Mouse (Mus musculus) neural tube, embryonic 14.5 days (tissue): ENCODE results near the gene Lamtor1. TPM values are rescaled to one million over a fixed set of nuclear protein-coding genes. Genes with fewer than 3 reads are reported as not detected.
"Not testable (repeated sequence)": the region's sequence is repeated elsewhere in the genome, so short reads cannot be mapped to it uniquely, and the experiment has no call there.

Experiments used
- ATAC-seq: fragments of 200-750 bp; cut with Nextera tagmentation; 2 replicates; pipeline ENCODE4 v1.8.0; 2017; ENCODE audit warnings: low read depth, mild to moderate bottlenecking, moderate TSS enrichment, moderate library complexity
- H3K27ac ChIP-seq: fragments of 300-500 bp; sonication (generic); 2 replicates; pipeline ENCODE4 v1.5.1; 2014; ENCODE audit warnings: low read depth, mild to moderate bottlenecking, control low read depth, low read length, moderate library complexity, mixed read lengths
- H3K27me3 ChIP-seq: fragments of 300-500 bp; sonication (generic); 2 replicates; pipeline ENCODE4 v1.6.1; 2014; ENCODE audit warnings: low read length; ENCODE audit not compliant: control insufficient read depth, insufficient read depth
- H3K36me3 ChIP-seq: fragments of 300-500 bp; sonication (generic); 2 replicates; pipeline ENCODE4 v1.6.1; 2014; ENCODE audit warnings: low read length, mixed read lengths; ENCODE audit not compliant: control insufficient read depth, insufficient read depth
- H3K4me1 ChIP-seq: fragments of 300-500 bp; sonication (generic); 2 replicates; pipeline ENCODE4 v1.6.1; 2014; ENCODE audit warnings: low read length; ENCODE audit not compliant: control insufficient read depth, insufficient read depth
- H3K4me2 ChIP-seq: fragments of 300-500 bp; sonication (generic); 2 replicates; pipeline ENCODE4 v1.6.1; 2014; ENCODE audit warnings: mild to moderate bottlenecking, low read depth, low read length, control low read depth
- H3K4me3 ChIP-seq: fragments of 300-500 bp; sonication (generic); 2 replicates; pipeline ENCODE4 v1.5.1; 2014; ENCODE audit warnings: low read depth, low read length, control low read depth, mixed read lengths
- H3K9ac ChIP-seq: fragments of 300-500 bp; sonication (generic); replicated peaks from 2 replicates; pipeline ENCODE4 v1.6.1; 2014; ENCODE audit warnings: low read depth, mild to moderate bottlenecking, control low read depth, low read length, mixed read lengths
- H3K9me3 ChIP-seq: fragments of 300-500 bp; sonication (generic); 2 replicates; pipeline ENCODE4 v1.6.1; 2016; ENCODE audit warnings: low read length; ENCODE audit not compliant: control insufficient read depth
- WGBS: fragments of 180-500 bp; shearing (Covaris S2); extraction: QIAGEN DNeasy Blood & Tissue Kit; methylation state at CpG from one replicate; pipeline ENCODE4 v1.1.7; 2014; 5-methylcytosine and 5-hydroxymethylcytosine counted together
- polyA plus RNA-seq: library from polyadenylated mRNA; unstranded; fragments of >200 nt; fragmentation: Nextera tagmentation; extraction: Ambion mirVana; gene quantifications from 2 replicates; pipeline ENCODE4 v1.2.1, GENCODE M21; 2014

Gene Lamtor1
- polyA plus RNA-seq, 1 experiment from 2014 or later, result 147 TPM

DNA sequence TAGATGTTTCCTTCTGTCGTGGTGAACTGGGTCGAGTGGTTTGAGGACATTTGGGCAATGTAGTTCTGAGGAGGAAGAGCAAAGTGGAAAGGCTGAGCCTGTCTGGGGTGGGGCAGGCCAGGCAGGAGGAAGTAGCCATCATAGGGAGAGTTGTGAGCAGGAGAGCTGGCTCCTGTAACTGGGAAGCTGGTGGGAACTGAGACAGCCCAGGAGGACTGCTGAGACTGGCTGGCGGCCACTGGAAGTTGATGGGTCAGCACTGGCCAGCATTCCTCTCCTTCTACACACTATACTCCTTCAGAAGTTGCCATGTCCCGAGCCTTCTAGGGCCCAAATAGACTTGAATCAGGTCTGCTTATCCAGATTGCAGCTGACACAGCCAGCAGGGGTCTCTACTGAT lies 2.7 kb downstream of the Lamtor1 start:
- Histone ChIP-seq H3K9me3 (no peaks in the 10 kb centered on the region), H3K36me3 (peaks cover 23% of the 10 kb centered on the region), H3K4me2 (no peak overlapping the region), H3K4me3 (no peak overlapping the region), H3K27ac (no peak overlapping the region), H3K27me3 (no peaks in the 10 kb centered on the region), H3K9ac (no peak overlapping the region), H3K4me1 (peaks cover 10% of the 10 kb centered on the region; the same call in 1 of the 2 replicates)
- no peak for ATAC-seq
- WGBS, result 70% methylated on average over 3 of the region's 4 CpGs

DNA sequence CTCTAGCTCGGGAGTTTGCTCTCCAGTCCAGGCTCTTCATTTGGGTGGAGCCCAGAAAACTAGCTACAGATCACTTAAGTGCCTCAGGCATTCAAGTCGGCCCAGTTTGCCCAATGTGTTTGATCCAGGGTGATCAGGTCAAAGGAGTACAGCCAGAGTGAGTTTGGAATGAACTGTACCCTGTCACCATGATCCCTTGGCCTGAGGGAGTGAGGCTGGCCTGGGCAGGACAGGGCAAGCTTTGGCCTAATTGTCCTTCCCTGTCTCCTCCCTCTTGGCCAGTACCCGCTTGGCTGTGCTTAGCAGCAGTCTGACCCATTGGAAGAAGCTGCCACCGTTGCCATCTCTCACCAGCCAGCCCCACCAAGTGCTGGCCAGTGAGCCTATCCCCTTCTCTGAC lies 4.4 kb downstream of the Lamtor1 start:
- Histone ChIP-seq H3K9me3 (no peaks in the 10 kb centered on the region), H3K4me2 (no peak overlapping the region), H3K4me1 (peaks cover 10% of the 10 kb centered on the region; the same call in 1 of the 2 replicates), H3K4me3 (no peak overlapping the region), H3K9ac (no peak overlapping the region), H3K36me3 (peaks cover 25% of the 10 kb centered on the region), H3K27me3 (no peaks in the 10 kb centered on the region), H3K27ac (no peak overlapping the region)
- 78% methylated on average over 4 of the region's 4 CpGs for WGBS
- ATAC-seq, result no peak

GRCm38 (mm10) chr7:101911982-101912381 lies 6.3 kb downstream of the Lamtor1 start:
- no peak overlapping the region for H3K4me3 ChIP-seq
- WGBS, result 64% methylated on average over 3 of the region's 3 CpGs
- no peaks in the 10 kb centered on the region for H3K27me3 ChIP-seq
- H3K4me1 ChIP-seq, result peaks cover 3% of the 10 kb centered on the region; the same call in 1 of the 2 replicates
- H3K4me2 ChIP-seq, result no peak overlapping the region
- no peak for ATAC-seq
- H3K9ac ChIP-seq, result no peak overlapping the region
- H3K36me3 ChIP-seq, result peaks cover 25% of the 10 kb centered on the region
- H3K27ac ChIP-seq, result no peak overlapping the region
- no peaks in the 10 kb centered on the region for H3K9me3 ChIP-seq

- no peaks in the 10 kb centered on the region for H3K27me3 ChIP-seq
- no peak overlapping the region for H3K4me2 ChIP-seq
- peak; percentile 86 for ATAC-seq
- peaks cover 5% of the 10 kb centered on the region; the same call in 1 of the 2 replicates for H3K36me3 ChIP-seq
- H3K9me3 ChIP-seq, result no peaks in the 10 kb centered on the region
- H3K4me3 ChIP-seq, result no peak overlapping the region
- WGBS, result 19% methylated on average over 1 of the region's 1 CpGs
- H3K9ac ChIP-seq, result no peak overlapping the region
- no peak overlapping the region for H3K27ac ChIP-seq
- H3K4me1 ChIP-seq, result no peaks in the 10 kb centered on the region
Measured at GRCm38 (mm10) chr7:101918071-101918470, 12.4 kb downstream of the Lamtor1 start.

DNA sequence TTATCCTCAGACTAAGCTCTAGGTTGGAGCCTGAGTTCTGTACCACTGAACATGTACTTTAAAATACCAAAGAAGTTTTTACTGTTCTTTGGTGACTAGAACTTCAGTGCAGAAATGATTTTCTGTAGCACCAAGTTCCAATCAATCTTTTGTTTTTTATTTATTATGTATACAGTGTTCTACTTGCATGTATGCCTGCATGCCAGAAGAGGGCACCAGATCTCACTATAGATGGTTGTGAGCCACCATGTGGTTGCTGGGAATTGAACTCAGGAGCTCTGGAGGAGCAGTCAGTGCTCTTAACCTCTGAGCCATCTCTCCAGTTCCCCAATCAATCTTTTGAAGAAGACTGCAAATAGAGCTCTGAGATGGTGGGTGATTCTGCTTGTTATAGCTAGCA lies 20.2 kb downstream of the Lamtor1 start:
- not testable (repeated sequence) for H3K27ac ChIP-seq, H3K27me3 ChIP-seq, H3K36me3 ChIP-seq, H3K4me2 ChIP-seq, H3K4me1 ChIP-seq, H3K9me3 ChIP-seq, ATAC-seq, H3K9ac ChIP-seq, H3K4me3 ChIP-seq

DNA sequence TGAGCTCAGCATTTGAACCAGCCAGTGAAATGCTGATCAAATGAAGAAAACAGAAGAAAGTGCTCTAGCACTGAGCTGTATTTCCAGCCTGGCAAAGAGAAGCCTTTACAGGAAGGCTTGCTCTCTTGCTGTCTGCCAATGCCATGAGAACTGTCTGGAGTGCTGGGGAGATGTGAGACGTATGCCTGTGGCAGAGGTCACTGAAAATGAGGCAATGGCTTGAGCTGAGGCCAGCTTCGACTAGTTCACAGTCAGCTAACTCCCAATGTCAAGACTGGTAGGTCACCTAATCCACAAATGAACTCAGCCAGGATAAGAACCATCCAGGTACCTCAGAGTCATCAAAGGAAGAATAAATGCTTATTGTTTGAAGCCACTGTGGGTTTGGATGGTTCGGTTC lies 22.4 kb downstream of the Lamtor1 start:
- H3K4me2 ChIP-seq, result no peak overlapping the region
- H3K36me3 ChIP-seq, result no peaks in the 10 kb centered on the region
- no peaks in the 10 kb centered on the region for H3K9me3 ChIP-seq
- H3K4me3 ChIP-seq, result no peak overlapping the region
- peaks cover 4% of the 10 kb centered on the region; the same call in 1 of the 2 replicates for H3K4me1 ChIP-seq
- H3K27ac ChIP-seq, result no peak overlapping the region
- no peaks in the 10 kb centered on the region for H3K27me3 ChIP-seq
- no peak for ATAC-seq
- H3K9ac ChIP-seq, result no peak overlapping the region
- WGBS, result 89% methylated on average over 3 of the region's 3 CpGs

DNA sequence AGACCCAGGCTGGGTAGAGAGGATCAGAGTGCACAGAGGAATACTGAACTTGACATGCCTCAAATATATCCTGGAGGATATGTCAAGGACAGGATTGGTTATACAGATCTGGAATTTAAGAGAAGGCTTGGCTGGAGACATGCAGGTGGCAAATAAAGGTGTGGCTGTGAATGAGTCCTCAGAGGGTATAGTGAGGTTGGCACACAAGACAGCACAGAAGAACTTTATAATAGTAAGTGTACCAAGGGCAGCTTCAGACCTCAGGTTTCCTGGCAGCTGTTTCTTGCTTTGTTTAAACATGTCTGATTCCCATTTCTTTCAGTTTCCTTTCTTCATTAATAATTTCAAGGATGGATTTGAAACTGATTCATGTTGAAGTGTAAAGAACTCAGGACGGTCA lies 26.8 kb downstream of the Lamtor1 start:
- Histone ChIP-seq H3K9me3 (no peaks in the 10 kb centered on the region), H3K9ac (no peak overlapping the region), H3K27ac (no peak overlapping the region), H3K4me2 (no peak overlapping the region), H3K4me3 (no peak overlapping the region; the same call in 1 of the 2 replicates), H3K36me3 (no peaks in the 10 kb centered on the region), H3K27me3 (no peaks in the 10 kb centered on the region), H3K4me1 (peaks cover 16% of the 10 kb centered on the region; the same call in 1 of the 2 replicates)
- WGBS, result 83% methylated on average over 1 of the region's 1 CpGs
- ATAC-seq, result no peak

- Histone ChIP-seq H3K4me3 (peak overlapping the region; percentile 85), H3K27ac (no peak overlapping the region), H3K4me1 (peaks cover 16% of the 10 kb centered on the region; the same call in 1 of the 2 replicates), H3K27me3 (no peaks in the 10 kb centered on the region), H3K36me3 (no peaks in the 10 kb centered on the region), H3K9me3 (no peaks in the 10 kb centered on the region), H3K9ac (peak overlapping the region; percentile 75), H3K4me2 (peak overlapping the region; percentile 75)
- WGBS, result 7% methylated on average over 15 of the region's 15 CpGs
- peak; percentile 42 for ATAC-seq
Measured at GRCm38 (mm10) chr7:101933300-101933699, 27.6 kb downstream of the Lamtor1 start.

DNA sequence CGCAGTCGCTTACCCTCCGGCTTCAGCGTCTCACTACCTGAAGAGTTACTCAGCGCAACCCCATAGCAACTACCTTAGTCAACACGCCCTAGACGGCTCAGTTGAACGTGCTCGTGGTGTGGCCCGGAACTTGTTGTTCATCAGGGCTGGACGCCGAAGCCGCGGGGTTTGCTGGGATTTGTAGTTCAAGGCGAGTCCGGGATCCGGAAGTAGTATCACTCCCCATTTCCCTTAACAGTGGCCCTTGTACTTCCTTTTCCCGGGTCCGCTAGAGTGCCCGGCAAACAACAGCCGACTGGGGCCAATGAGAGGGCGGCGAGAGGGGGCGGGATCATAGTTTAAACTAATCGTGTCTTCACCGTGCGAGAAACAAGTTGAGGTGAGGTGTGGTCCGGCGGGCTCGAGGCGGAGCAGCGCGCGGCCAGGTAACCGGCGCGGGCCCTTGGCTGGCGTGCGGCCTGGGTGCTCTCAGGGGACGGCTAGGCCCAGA lies 28.1 kb downstream of the Lamtor1 start, which contains the start of the genes Lrrc51 and Numa1:
Gene Lrrc51 (minus strand): TSS at position 145 of the 490 bp plus-strand sequence.
Gene Numa1 (plus strand): TSS at position 361 of the 490 bp plus-strand sequence.
- under 1% methylated on average over 40 of the region's 40 CpGs for WGBS
- Histone ChIP-seq H3K9me3 (no peaks in the 10 kb centered on the region), H3K4me2 (peak within 1 kb of the TSS; percentile 75), H3K4me3 (peak within 1 kb of the TSS; percentile 85), H3K27ac (peak within 1 kb of the TSS; percentile 52; the same call in 1 of the 2 replicates), H3K27me3 (no peaks in the 10 kb centered on the region), H3K36me3 (no peaks in the 10 kb centered on the region), H3K4me1 (peaks cover 16% of the 10 kb centered on the region; the same call in 1 of the 2 replicates), H3K9ac (peak within 1 kb of the TSS; percentile 75)
- ATAC-seq, result peak; percentile 99
